Mouse (Mus musculus): ENCODE data around the gene Pik3r5. TPM values are rescaled to one million over a fixed set of nuclear protein-coding genes. Genes with fewer than 3 reads are reported as not detected.

Gene Pik3r5
- polyA plus RNA-seq, 1 experiment from 2014 or later: 0.86 TPM

DNA sequence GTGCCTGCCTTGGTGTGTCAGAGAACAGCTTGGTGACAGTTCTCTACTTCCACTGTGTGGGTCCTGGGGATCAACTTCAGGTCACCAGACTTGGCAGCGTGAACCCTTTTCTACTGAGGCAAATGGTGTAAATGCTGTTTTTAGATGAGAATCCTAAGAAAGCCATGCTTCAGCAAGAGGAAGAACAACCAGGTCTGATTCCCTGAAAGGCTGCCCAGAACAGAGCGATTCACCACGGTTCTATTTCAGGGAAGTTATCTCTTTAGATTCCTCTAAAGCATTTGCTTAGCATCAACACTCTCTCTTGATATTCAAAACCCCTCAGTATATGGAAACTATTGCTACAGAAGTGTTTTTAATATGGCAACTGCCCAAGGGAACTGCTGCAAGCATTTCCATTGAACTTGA, 46.7 kb downstream of the Pik3r5 start:
- ATAC-seq: no peak
- H3K4me1 ChIP-seq (ENCODE audit: insufficient read depth): no peaks in the 10 kb centered on the region
- H3K27ac ChIP-seq (ENCODE audit: low read depth): no peak overlapping the region
- TF ChIP-seq CTCF (IDR thresholded peaks at IDR 0.05; ENCODE audit: low read depth) (no peak), EP300 (IDR thresholded peaks at IDR 0.05; ENCODE audit: low read depth) (no peak)
- H3K9me3 ChIP-seq (ENCODE audit: low read length): no peaks in the 10 kb centered on the region
- H3K4me3 ChIP-seq (ENCODE audit: low read depth, low read length): no peak overlapping the region
- WGBS (ENCODE audit: insufficient replicate concordance): 70% methylated on average over 3 of the region's 3 CpGs
- no peaks in the 10 kb centered on the region for H3K36me3 ChIP-seq (replicated peaks; ENCODE audit: insufficient read depth, low read length)
- H3K4me2 ChIP-seq (ENCODE audit: low read depth, low read length): no peak overlapping the region
- H3K27me3 ChIP-seq (ENCODE audit: insufficient read depth, low read length): no peaks in the 10 kb centered on the region
- H3K9ac ChIP-seq (replicated peaks): no peak overlapping the region
- no peak for DNase-seq

DNA sequence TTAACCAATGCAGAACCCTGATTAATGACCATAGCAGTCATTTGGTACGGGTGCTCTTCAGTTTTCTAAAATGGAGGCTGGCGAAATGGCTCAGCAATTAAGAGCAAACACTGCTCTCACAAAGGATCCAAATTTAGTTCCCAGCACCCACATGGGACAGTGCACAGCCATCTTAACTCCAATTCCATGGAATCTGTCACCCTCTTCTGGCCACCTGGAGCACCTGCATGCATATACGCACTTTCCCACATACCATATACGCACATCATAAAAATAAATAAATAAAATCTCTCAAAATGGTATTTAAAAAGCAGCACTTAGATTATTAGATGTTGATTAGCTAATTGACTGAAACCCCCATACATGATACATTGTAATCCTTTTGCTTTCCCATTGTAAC, 48.7 kb downstream of the Pik3r5 start:
- ATAC-seq (no peak), DNase-seq (no peak)
- H3K4me3 ChIP-seq (ENCODE audit: low read depth, low read length): no peak overlapping the region
- no peaks in the 10 kb centered on the region for H3K36me3 ChIP-seq (replicated peaks; ENCODE audit: insufficient read depth, low read length)
- no peak overlapping the region for H3K27ac ChIP-seq (ENCODE audit: low read depth)
- no peaks in the 10 kb centered on the region for H3K4me1 ChIP-seq (ENCODE audit: insufficient read depth)
- no peaks in the 10 kb centered on the region for H3K9me3 ChIP-seq (ENCODE audit: low read length)
- H3K9ac ChIP-seq (replicated peaks): no peak overlapping the region
- TF ChIP-seq EP300 (IDR thresholded peaks at IDR 0.05; ENCODE audit: low read depth): no peak
- TF ChIP-seq CTCF (IDR thresholded peaks at IDR 0.05; ENCODE audit: low read depth): peak; percentile 25
- H3K27me3 ChIP-seq (ENCODE audit: insufficient read depth, low read length): 0 out of 2 replicates have a peak, but pooled peaks cover 3% of the 10 kb centered on the region
- WGBS (ENCODE audit: insufficient replicate concordance): 88% methylated on average over 4 of the region's 4 CpGs
- H3K4me2 ChIP-seq (ENCODE audit: low read depth, low read length): no peak overlapping the region

DNA sequence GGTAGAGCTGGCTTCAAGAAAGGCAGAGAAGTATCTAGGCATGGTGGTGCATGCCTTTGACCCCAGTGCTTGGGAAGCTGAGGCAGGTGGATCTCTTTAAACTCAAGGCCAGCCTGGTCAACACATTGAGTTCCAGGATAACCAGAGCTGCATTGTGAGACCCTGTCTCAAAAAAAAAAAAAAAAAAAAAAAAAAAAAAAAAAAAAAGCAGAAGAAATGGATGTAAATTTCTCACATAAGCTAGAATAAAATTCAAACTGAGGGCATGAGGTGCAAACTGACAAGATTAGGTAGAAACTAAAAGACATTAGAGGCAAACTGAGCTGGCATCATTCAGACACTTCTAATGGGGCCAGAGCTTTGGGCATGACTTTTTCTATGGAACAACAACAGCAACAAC, 50.1 kb downstream of the Pik3r5 start:
- TF ChIP-seq EP300 (IDR thresholded peaks at IDR 0.05; ENCODE audit: low read depth) (no peak), CTCF (IDR thresholded peaks at IDR 0.05; ENCODE audit: low read depth) (no peak)
- no peaks in the 10 kb centered on the region for H3K4me1 ChIP-seq (ENCODE audit: insufficient read depth)
- 0 out of 2 replicates have a peak, but pooled peaks cover 3% of the 10 kb centered on the region for H3K27me3 ChIP-seq (ENCODE audit: insufficient read depth, low read length)
- no peak overlapping the region for H3K4me2 ChIP-seq (ENCODE audit: low read depth, low read length)
- no peak overlapping the region for H3K27ac ChIP-seq (ENCODE audit: low read depth)
- H3K9me3 ChIP-seq (ENCODE audit: low read length): no peaks in the 10 kb centered on the region
- H3K9ac ChIP-seq (replicated peaks): no peak overlapping the region
- no peaks in the 10 kb centered on the region for H3K36me3 ChIP-seq (replicated peaks; ENCODE audit: insufficient read depth, low read length)
- ATAC-seq: no peak
- DNase-seq: no peak
- H3K4me3 ChIP-seq (ENCODE audit: low read depth, low read length): no peak overlapping the region

DNA sequence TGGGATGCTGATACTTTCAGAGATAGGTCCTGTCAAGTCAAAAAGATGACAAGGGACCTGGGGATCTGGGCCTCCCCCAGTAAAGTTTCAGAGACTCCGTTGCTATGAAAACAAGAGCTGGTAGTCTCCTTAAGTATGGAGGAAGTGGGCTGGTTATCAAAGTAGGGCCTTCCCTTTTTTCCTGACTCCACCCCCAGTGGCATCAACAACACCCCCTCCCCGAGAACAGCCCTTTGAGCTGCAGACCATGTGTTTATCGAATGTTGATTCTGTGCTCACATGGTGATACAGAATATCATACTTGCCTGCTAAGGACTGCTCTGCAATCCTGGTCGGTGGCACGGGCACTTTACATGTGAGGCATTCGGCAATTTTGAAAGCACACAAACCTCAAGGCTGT, 51.3 kb downstream of the Pik3r5 start:
- Histone ChIP-seq H3K9me3 (ENCODE audit: low read length) (no peaks in the 10 kb centered on the region), H3K27me3 (ENCODE audit: insufficient read depth, low read length) (0 out of 2 replicates have a peak, but pooled peaks cover 3% of the 10 kb centered on the region), H3K4me1 (ENCODE audit: insufficient read depth) (no peaks in the 10 kb centered on the region), H3K4me3 (ENCODE audit: low read depth, low read length) (no peak overlapping the region), H3K36me3 (replicated peaks; ENCODE audit: insufficient read depth, low read length) (no peaks in the 10 kb centered on the region), H3K27ac (ENCODE audit: low read depth) (no peak overlapping the region), H3K4me2 (ENCODE audit: low read depth, low read length) (no peak overlapping the region), H3K9ac (replicated peaks) (no peak overlapping the region)
- ATAC-seq (no peak), DNase-seq (no peak)
- WGBS (ENCODE audit: insufficient replicate concordance): 32% methylated on average over 6 of the region's 6 CpGs
- no peak for TF ChIP-seq CTCF (IDR thresholded peaks at IDR 0.05; ENCODE audit: low read depth)
- TF ChIP-seq EP300 (IDR thresholded peaks at IDR 0.05; ENCODE audit: low read depth): no peak

DNA sequence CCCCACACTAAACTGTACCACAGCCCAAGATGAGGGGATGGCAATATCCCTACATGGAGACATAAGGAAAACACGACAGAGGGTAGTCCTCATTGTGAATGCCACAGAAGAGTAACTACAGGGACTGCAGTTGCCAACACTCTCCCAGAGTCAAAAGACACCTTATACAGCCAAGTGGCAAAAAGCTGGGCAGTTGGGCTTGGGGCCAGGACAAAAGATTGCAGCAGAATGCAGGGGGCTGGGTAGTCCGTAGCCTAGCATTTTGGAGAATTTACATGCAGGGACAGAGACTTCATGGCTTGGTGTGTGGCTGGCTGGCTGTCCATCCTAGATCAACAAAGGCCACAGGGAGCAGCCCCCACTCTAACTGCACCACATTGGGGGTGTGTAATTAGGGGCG, 52.5 kb downstream of the Pik3r5 start:
- Histone ChIP-seq H3K4me1 (ENCODE audit: insufficient read depth) (no peaks in the 10 kb centered on the region), H3K9me3 (ENCODE audit: low read length) (no peaks in the 10 kb centered on the region), H3K27me3 (ENCODE audit: insufficient read depth, low read length) (0 out of 2 replicates have a peak, but pooled peaks cover 3% of the 10 kb centered on the region), H3K27ac (ENCODE audit: low read depth) (no peak overlapping the region), H3K9ac (replicated peaks) (no peak overlapping the region), H3K36me3 (replicated peaks; ENCODE audit: insufficient read depth, low read length) (no peaks in the 10 kb centered on the region), H3K4me3 (ENCODE audit: low read depth, low read length) (no peak overlapping the region), H3K4me2 (ENCODE audit: low read depth, low read length) (no peak overlapping the region)
- TF ChIP-seq CTCF (IDR thresholded peaks at IDR 0.05; ENCODE audit: low read depth) (no peak), EP300 (IDR thresholded peaks at IDR 0.05; ENCODE audit: low read depth) (no peak)
- DNase-seq (no peak), ATAC-seq (no peak)
- 81% methylated on average over 3 of the region's 3 CpGs for WGBS (ENCODE audit: insufficient replicate concordance)

DNA sequence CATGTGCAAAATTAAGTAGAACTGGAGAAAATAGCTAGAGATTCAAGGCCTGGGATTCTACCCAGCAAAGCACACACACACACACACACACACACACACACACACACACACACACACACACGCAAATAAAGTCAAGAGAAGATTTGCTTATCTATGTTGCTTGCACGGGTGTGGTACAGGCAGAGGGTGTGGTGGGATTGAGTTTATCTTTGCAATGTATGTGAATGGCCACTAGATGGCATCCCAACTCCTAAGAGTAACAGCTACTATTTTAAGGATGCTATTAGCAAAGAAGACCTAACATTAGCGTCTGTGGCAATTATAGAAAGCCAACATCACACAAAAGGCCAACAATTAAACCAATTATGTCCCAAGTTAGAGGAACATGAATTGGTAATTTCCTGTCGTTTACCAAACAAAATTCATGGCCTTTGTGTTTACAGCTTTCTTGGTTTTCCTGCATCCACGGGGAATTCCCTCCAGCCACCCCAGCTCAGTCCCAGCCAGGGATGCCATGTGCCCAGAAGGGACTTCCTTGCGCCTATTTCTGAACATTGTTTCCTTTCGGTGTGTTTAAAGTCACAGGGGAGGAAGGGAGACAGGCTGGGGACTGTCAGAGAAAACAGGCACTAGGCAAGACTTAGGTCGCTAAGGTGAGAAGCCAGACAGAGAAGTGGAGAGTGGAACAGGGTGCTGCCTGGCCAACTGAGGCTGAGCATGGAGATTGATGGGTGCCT, 53.5 kb downstream of the Pik3r5 start:
- no peaks in the 10 kb centered on the region for H3K4me1 ChIP-seq (ENCODE audit: insufficient read depth)
- TF ChIP-seq EP300 (IDR thresholded peaks at IDR 0.05; ENCODE audit: low read depth) (no peak), CTCF (IDR thresholded peaks at IDR 0.05; ENCODE audit: low read depth) (peak; percentile 86)
- H3K9me3 ChIP-seq (ENCODE audit: low read length): no peaks in the 10 kb centered on the region
- DNase-seq: no peak
- ATAC-seq: no peak
- H3K27me3 ChIP-seq (ENCODE audit: insufficient read depth, low read length): 0 out of 2 replicates have a peak, but pooled peaks cover 3% of the 10 kb centered on the region
- 24% methylated on average over 8 of the region's 8 CpGs for WGBS (ENCODE audit: insufficient replicate concordance)
- no peaks in the 10 kb centered on the region for H3K36me3 ChIP-seq (replicated peaks; ENCODE audit: insufficient read depth, low read length)
- no peak overlapping the region for H3K9ac ChIP-seq (replicated peaks)
- H3K4me2 ChIP-seq (ENCODE audit: low read depth, low read length): no peak overlapping the region
- H3K4me3 ChIP-seq (ENCODE audit: low read depth, low read length): no peak overlapping the region
- no peak overlapping the region for H3K27ac ChIP-seq (ENCODE audit: low read depth)

Measured in liver, postnatal 0 days (tissue).